Comparison of ENCODE assay signal across 15 mouse cellular contexts in the genomic region with DNA sequence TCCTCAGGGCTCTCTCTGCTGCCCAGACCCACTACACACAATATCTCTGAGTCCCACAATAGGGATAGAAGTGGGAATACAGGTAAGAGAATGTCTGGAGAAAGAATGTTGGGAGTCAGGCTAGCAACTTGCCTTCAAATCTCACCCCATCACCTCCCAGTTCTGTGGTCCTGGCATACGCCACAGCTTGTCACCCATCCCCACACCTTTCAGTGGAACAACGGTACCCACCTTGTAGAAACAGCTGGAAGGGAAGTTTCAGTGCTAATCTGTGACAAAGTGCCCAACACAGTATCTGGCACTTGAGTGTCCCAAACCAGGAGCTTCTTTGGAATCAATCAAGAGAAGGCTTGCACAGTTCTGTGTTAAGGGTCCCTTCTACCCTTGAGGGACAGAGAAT.
"Had no signal": no experiment of that assay in that cellular context is flagged by ENCODE, and none has a peak within 500 bp of the region (broad histone marks: within the 10 kb centered on the region; RNA-seq: fewer than 3 reads in every experiment).

No protein-coding gene starts in this region.

- H3K36me3 ChIP-seq: limb, embryonic 13.5 days; midbrain, embryonic 12.5 days; neural tube, embryonic 15.5 days had no signal

- H3K27ac ChIP-seq: kidney, postnatal 0 days; limb, embryonic 13.5 days; midbrain, embryonic 12.5 days; neural tube, embryonic 15.5 days had no signal

- DNase-seq: kidney, adult 11 months; kidney, adult 9 months; kidney, postnatal 36 days; left cerebral cortex, postnatal 4 days; lung, adult 18-20 months; right cerebral cortex, adult 18-20 months; right cerebral cortex, postnatal 25 days; spleen, adult 18-20 months; thymus, adult 18-20 months; thymus, postnatal 14 days had no signal

- ATAC-seq: inflammation-experienced regulatory T-cells, adult 6 months had no signal

- H3K4me3 ChIP-seq: limb, embryonic 13.5 days; midbrain, embryonic 12.5 days had no signal

- H3K9me3 ChIP-seq: limb, embryonic 13.5 days; midbrain, embryonic 12.5 days; neural tube, embryonic 15.5 days had no signal

- H3K4me2 ChIP-seq: midbrain, embryonic 12.5 days had no signal

- H3K9ac ChIP-seq: limb, embryonic 13.5 days; midbrain, embryonic 12.5 days; neural tube, embryonic 15.5 days had no signal
